Mouse (Mus musculus) cerebellum, adult 11 months (tissue): ENCODE measurements around the gene Cfap54.

ENCODE experiments used
- DNase-seq: peaks from one replicate; pipeline ENCODE4 v3.0.0; 2022

Cfap54 gene

GRCm38 (mm10) chr10:92933616-92934015, 147.8 kb downstream of the Cfap54 start:
- no peak for DNase-seq

GRCm38 (mm10) chr10:92932464-92932863, 149.0 kb downstream of the Cfap54 start:
- DNase-seq = no peak

- no peak for DNase-seq
Measured at GRCm38 (mm10) chr10:92930036-92930435, 151.4 kb downstream of the Cfap54 start.

GRCm38 (mm10) chr10:92928256-92928655, 153.2 kb downstream of the Cfap54 start:
- DNase-seq = no peak

DNA sequence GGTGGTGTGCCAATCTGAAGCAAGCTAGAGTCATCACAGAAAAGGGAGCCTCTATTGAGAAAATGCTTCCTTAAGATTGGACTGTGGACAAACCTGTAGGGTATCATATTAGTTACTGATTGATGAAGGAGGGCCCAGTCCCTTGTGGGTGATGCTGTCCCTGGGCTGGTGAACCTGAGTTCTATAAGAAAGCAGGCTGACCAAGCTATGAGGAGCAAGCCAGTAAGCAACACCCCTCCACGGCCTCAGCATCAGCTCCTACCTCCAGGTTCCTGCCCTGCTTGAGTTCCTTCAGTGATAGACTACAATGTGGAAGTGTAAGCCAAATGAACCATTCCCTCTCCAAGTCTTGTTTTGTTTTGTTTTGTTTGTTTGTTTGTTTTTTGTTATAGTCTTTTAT, 162.9 kb downstream of the Cfap54 start:
- no peak for DNase-seq

DNA sequence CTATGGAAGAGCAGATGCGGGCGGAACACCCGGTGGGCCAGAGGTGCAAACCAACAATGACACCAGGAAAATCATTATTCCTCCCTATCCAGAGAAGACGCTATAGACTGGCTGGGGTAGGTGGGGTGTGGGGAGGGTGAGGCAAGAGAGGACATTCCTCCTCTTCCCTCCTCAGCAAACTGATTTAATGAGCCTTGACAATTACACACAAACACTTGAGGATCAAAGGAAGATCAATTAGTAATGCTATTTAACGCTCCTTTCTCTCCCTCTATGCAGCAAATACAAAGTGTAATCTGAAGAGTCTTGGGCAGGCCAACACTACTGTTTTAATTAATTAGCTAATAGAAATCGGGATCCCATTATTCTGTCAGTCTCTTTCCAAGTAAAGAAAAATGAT, 174.2 kb downstream of the Cfap54 start:
- DNase-seq = no peak

DNA sequence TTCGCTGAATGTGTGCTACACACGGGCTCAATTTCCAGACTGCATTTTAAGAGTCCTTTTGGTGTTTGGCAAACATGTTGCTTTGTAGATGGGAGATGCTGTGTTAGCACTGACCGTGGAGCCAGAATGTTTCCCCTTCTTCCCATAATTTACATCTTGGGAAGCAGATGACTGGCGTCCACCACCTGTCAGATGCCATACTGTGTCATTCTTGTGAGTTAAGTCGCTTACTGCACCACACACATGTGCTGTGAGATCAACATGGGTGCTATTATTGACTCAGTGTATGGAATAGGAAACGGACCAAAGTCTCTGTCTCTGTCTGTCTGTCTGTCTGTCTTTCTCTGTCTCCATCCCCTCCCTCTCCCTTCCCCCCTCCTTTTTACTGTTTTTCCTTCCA, 193.0 kb downstream of the Cfap54 start:
- no peak for DNase-seq

DNA sequence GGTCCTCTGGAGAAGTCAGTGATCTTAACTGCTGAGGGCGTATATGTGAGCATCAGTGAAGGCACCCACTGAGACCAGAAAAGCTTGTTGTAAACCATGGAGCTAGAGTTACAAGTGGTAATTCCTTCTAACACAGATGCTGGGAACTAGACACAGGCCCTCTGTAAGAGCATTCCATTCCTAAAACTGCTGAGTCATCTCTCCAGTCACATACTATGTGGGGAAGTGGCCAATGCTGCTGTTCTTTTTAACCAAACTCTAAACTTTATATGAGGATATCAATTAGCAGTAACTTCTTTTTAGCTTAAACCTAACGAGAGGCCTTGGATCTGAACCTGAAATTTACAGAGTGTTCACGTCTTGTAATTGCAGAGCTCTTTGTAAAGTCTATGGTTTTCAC, 203.4 kb downstream of the Cfap54 start:
- DNase-seq = no peak

GRCm38 (mm10) chr10:92840980-92841379, 240.4 kb downstream of the Cfap54 start:
- no peak for DNase-seq

GRCm38 (mm10) chr10:92837572-92837971, 243.8 kb downstream of the Cfap54 start:
- peak; percentile 9 for DNase-seq

DNA sequence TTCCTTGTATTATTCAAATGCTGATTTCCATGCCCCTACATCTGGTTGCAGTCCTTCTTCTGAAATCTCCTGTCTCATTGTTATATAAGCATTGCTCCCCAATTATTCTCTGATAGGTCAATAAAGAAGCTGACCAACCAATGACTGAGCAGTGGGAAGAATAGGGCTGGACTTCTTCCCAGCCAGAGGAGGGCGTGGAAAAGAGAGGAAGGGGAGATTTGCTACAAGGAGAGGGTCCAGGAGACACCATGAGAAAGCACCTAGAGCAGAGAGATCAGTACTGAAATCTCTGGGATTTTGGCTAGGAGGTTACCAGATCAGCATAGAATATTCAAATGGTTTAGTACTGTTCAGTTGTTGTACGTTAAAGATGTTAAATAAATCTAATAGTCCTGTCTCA, 244.4 kb downstream of the Cfap54 start:
- no peak for DNase-seq

GRCm38 (mm10) chr10:92821499-92821898, 259.9 kb downstream of the Cfap54 start:
- DNase-seq = no peak

DNA sequence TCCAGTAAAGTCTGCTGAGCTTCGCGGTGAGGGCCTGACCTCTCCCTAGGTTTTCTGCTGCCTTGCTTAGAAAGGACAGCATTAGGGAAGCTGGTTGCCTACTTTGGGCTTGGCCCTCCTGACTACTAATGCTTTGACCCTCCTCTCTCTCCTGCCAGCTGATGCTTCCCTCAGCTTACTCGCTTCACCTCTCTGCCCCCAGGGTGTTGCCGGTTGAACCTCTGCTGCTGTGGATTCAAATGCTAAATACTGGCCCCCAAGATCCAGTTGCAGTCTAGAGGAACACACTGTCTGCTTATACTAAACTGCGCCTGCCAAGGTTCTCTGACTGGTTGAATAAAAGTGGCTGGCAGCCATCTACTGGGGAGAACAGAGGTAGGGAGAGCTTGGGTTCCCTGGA, 263.2 kb downstream of the Cfap54 start:
- DNase-seq = no peak

GRCm38 (mm10) chr10:92816903-92817302, 264.5 kb downstream of the Cfap54 start:
- no peak for DNase-seq

DNA sequence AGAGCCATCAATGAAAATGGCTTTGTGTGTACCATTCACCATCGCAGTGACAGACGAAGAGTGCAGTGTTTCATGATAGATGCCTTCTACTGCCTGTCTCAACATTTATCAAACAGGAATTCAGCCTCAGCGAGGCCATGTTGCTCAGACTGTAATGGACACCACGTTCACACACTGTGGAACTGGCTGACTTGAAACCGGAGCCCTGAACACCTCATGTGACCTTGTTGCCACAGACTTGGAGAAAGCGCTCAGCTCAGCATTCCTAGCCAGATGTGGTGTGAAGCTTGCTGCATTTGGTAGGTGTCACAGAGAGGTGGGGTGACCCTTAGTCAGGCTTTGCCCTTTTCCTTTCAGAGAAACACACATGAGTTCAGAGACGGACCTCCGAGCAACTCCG, 270.5 kb downstream of the Cfap54 start:
- DNase-seq = no peak

GRCm38 (mm10) chr10:92791908-92792307, 289.5 kb downstream of the Cfap54 start:
- no peak for DNase-seq

- no peak for DNase-seq
Measured at GRCm38 (mm10) chr10:92791531-92791900, 289.9 kb downstream of the Cfap54 start.

- DNase-seq = no peak
Measured at GRCm38 (mm10) chr10:92790893-92791530, 290.4 kb downstream of the Cfap54 start.

DNA sequence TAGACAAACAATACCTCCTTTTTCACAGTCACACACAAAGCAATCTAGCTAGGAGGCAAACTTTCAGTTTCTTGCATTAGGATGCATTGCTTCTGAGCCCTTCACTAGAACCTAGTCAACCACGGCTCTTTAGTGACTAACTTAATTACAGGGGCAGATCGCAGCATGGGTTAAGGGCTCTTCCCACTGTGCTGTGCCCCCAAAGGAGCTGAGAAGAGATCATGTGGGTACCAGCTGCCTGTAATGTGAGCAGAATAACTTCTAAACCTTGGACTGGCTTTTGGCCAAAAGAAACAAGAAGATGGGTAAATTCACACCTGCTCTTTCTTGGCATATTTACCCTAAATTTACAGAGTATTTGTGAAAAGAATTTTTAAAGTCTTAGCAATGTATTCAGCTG, 291.2 kb downstream of the Cfap54 start:
- DNase-seq = no peak

GRCm38 (mm10) chr10:92788410-92789096, 292.9 kb downstream of the Cfap54 start:
- no peak for DNase-seq

DNA sequence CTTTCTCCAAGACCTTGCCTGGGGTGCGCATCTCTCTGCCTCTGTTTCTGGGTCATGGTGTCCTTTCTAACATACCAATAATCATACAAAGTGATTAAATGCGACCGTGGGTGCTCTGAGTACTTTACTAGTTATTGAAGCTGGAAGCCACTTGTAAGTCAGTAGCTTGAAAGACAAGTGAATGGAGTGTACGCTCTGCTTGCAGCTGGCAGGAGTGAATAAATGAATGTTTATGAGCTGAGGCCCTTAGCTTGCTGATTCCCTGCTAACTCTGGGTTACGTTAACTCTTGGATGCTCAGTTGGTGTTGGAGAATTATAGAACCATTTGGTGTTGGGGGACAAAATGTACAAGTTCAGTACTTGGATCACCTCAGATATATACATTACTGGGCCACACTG, 298.7 kb downstream of the Cfap54 start:
- no peak for DNase-seq

GRCm38 (mm10) chr10:92754359-92754758, 327.1 kb downstream of the Cfap54 start:
- DNase-seq = no peak

DNA sequence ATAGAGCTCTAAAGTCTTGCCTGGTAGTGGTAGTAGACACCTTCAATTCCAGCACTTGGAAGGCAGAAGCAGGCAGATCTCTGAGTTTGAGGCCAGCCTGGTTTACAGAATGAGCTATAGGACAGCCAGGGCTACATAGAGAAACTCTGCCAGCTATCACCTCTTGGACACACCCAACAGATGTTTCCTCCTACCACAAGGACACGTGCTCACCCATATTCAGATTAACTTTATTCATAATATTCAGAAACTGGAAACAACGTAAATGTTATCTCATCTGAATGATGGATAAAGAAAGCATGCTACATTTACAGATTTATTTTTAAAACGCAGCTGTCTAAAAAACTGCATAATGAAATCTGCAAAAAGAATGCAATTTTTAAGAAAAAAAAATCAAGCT, 351.1 kb downstream of the Cfap54 start:
- no peak for DNase-seq

DNA sequence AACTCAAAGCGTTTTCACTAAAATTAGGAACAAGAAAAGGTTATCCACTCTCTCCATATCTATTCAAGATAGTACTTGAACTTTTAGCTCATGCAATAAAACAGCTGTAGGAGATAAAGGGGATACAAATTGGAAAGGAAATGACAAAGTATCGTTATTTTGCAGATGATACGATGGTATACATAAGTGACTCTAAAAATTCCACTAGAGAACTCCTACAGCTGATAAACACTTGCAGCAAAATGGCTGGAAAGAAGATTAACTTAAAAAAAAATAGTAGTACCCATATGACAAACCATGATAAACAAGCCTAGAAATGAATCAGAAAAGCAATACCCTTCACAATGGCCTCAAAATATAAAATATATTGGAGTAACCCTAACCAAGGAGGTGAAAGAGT, 352.7 kb downstream of the Cfap54 start:
- DNase-seq = no peak
